Mouse (Mus musculus) heart, embryonic 15.5 days (tissue): ENCODE results near the gene Disp2. TPM values are rescaled to one million over a fixed set of nuclear protein-coding genes. Genes with fewer than 3 reads are reported as not detected.

Experiments
- ATAC-seq: fragments of 200-750 bp; cut with Nextera tagmentation; replicated peaks from 2 replicates; pipeline ENCODE4 v1.8.0; 2017; ENCODE audit warnings: low read depth, moderate TSS enrichment; ENCODE audit not compliant: insufficient number of reproducible peaks, insufficient read depth, low FRiP score
- H3K27ac ChIP-seq: fragments of 300-500 bp; sonication (generic); 2 replicates; pipeline ENCODE4 v1.5.1; 2015; ENCODE audit warnings: mild to moderate bottlenecking, inconsistent platforms
- H3K27me3 ChIP-seq: fragments of 300-500 bp; sonication (generic); 2 replicates; pipeline ENCODE4 v1.6.1; 2015; ENCODE audit warnings: inconsistent platforms
- H3K36me3 ChIP-seq: fragments of 300-500 bp; sonication (generic); 2 replicates; pipeline ENCODE4 v1.6.1; 2015; ENCODE audit warnings: mild to moderate bottlenecking, inconsistent platforms
- H3K4me1 ChIP-seq: fragments of 300-500 bp; sonication (generic); replicated peaks from 2 replicates; pipeline ENCODE4 v1.6.1; 2015; ENCODE audit warnings: inconsistent platforms
- H3K4me2 ChIP-seq: fragments of 300-500 bp; sonication (generic); 2 replicates; pipeline ENCODE4 v1.6.1; 2015; ENCODE audit warnings: inconsistent platforms, mild to moderate bottlenecking, moderate library complexity
- H3K4me3 ChIP-seq: fragments of 300-500 bp; sonication (generic); 2 replicates; pipeline ENCODE4 v1.5.1; 2015; ENCODE audit warnings: mild to moderate bottlenecking, inconsistent platforms
- H3K9ac ChIP-seq: fragments of 300-500 bp; sonication (generic); 2 replicates; pipeline ENCODE4 v1.6.1; 2015; ENCODE audit warnings: mild to moderate bottlenecking, inconsistent platforms
- H3K9me3 ChIP-seq: fragments of 300-500 bp; sonication (generic); replicated peaks from 2 replicates; pipeline ENCODE4 v1.6.1; 2016; ENCODE audit warnings: inconsistent platforms
- WGBS: fragments of 180-500 bp; shearing (Covaris S2); methylation state at CpG from one replicate; pipeline ENCODE4 v1.1.7; 2015; ENCODE audit warnings: mixed read lengths; 5-methylcytosine and 5-hydroxymethylcytosine counted together
- polyA plus RNA-seq: library from polyadenylated mRNA; unstranded; fragments of >200 nt; fragmentation: Nextera tagmentation; extraction: Ambion mirVana; gene quantifications from 2 replicates; pipeline ENCODE4 v1.2.1, GENCODE M21; 2015

Gene Disp2
- polyA plus RNA-seq, 1 experiment from 2014 or later = 0.20 TPM

GRCm38 (mm10) chr2:118790221-118790550 is 10.7 kb downstream of the Disp2 start:
- Histone ChIP-seq H3K27me3 (peaks cover 29% of the 10 kb centered on the region), H3K36me3 (no peaks in the 10 kb centered on the region), H3K4me3 (peak overlapping the region; percentile 29), H3K4me1 (peaks cover 10% of the 10 kb centered on the region), H3K4me2 (peak overlapping the region; percentile 62), H3K9ac (no peak overlapping the region), H3K27ac (no peak overlapping the region), H3K9me3 (no peaks in the 10 kb centered on the region)
- no peak for ATAC-seq
- WGBS = 65% methylated on average over 12 of the region's 12 CpGs

- Histone ChIP-seq H3K9me3 (no peaks in the 10 kb centered on the region), H3K4me1 (peaks cover 10% of the 10 kb centered on the region), H3K9ac (no peak overlapping the region), H3K27me3 (peaks cover 29% of the 10 kb centered on the region), H3K27ac (no peak overlapping the region), H3K36me3 (no peaks in the 10 kb centered on the region), H3K4me3 (peak overlapping the region; percentile 29), H3K4me2 (peak overlapping the region; percentile 62)
- no peak; the same call in 1 of the 2 replicates for ATAC-seq
- 20% methylated on average over 44 of the region's 44 CpGs for WGBS
Observed at GRCm38 (mm10) chr2:118790551-118791525, 11.3 kb downstream of the Disp2 start.

GRCm38 (mm10) chr2:118791591-118792258 is 12.2 kb downstream of the Disp2 start:
- 90% methylated on average over 26 of the region's 26 CpGs for WGBS
- Histone ChIP-seq H3K27me3 (peaks cover 24% of the 10 kb centered on the region), H3K9ac (no peak overlapping the region), H3K27ac (no peak overlapping the region), H3K9me3 (no peaks in the 10 kb centered on the region), H3K36me3 (no peaks in the 10 kb centered on the region), H3K4me3 (no peak overlapping the region), H3K4me1 (peaks cover 10% of the 10 kb centered on the region), H3K4me2 (no peak overlapping the region)
- ATAC-seq = no peak

- Histone ChIP-seq H3K27me3 (peaks cover 22% of the 10 kb centered on the region), H3K4me1 (peaks cover 10% of the 10 kb centered on the region), H3K27ac (no peak overlapping the region), H3K36me3 (no peaks in the 10 kb centered on the region), H3K9me3 (no peaks in the 10 kb centered on the region), H3K4me2 (no peak overlapping the region), H3K9ac (no peak overlapping the region), H3K4me3 (no peak overlapping the region)
- WGBS = 69% methylated on average over 4 of the region's 4 CpGs
- ATAC-seq = no peak
Observed at GRCm38 (mm10) chr2:118792259-118792613, 12.7 kb downstream of the Disp2 start.

GRCm38 (mm10) chr2:118793636-118794035 is 14.1 kb downstream of the Disp2 start:
- ATAC-seq = no peak
- no peak overlapping the region for H3K4me3 ChIP-seq
- peaks cover 10% of the 10 kb centered on the region for H3K4me1 ChIP-seq
- 76% methylated on average over 4 of the region's 4 CpGs for WGBS
- no peaks in the 10 kb centered on the region for H3K9me3 ChIP-seq
- H3K36me3 ChIP-seq = no peaks in the 10 kb centered on the region
- no peak overlapping the region for H3K9ac ChIP-seq
- H3K27ac ChIP-seq = no peak overlapping the region
- no peak overlapping the region for H3K4me2 ChIP-seq
- H3K27me3 ChIP-seq = peaks cover 17% of the 10 kb centered on the region

GRCm38 (mm10) chr2:118802542-118803118 is 23.1 kb downstream of the Disp2 start:
- WGBS = 61% methylated on average over 4 of the region's 4 CpGs
- no peak overlapping the region for H3K4me3 ChIP-seq
- no peaks in the 10 kb centered on the region for H3K27me3 ChIP-seq
- no peak overlapping the region for H3K27ac ChIP-seq
- H3K9me3 ChIP-seq = no peaks in the 10 kb centered on the region
- H3K9ac ChIP-seq = no peak overlapping the region
- H3K36me3 ChIP-seq = no peaks in the 10 kb centered on the region
- ATAC-seq = no peak
- H3K4me2 ChIP-seq = no peak overlapping the region
- no peaks in the 10 kb centered on the region for H3K4me1 ChIP-seq

GRCm38 (mm10) chr2:118804474-118804873 is 25.0 kb downstream of the Disp2 start:
- H3K4me2 ChIP-seq = no peak overlapping the region
- no peak for ATAC-seq
- no peaks in the 10 kb centered on the region for H3K36me3 ChIP-seq
- H3K9ac ChIP-seq = no peak overlapping the region
- 64% methylated on average over 2 of the region's 2 CpGs for WGBS
- no peaks in the 10 kb centered on the region for H3K4me1 ChIP-seq
- H3K9me3 ChIP-seq = no peaks in the 10 kb centered on the region
- H3K27ac ChIP-seq = no peak overlapping the region
- no peak overlapping the region for H3K4me3 ChIP-seq
- no peaks in the 10 kb centered on the region for H3K27me3 ChIP-seq

- Histone ChIP-seq H3K27me3 (no peaks in the 10 kb centered on the region), H3K36me3 (no peaks in the 10 kb centered on the region), H3K4me1 (no peaks in the 10 kb centered on the region), H3K4me2 (no peak overlapping the region), H3K9ac (no peak overlapping the region), H3K27ac (no peak overlapping the region), H3K4me3 (no peak overlapping the region), H3K9me3 (no peaks in the 10 kb centered on the region)
- ATAC-seq = no peak
- WGBS = 19% methylated on average over 3 of the region's 3 CpGs
Observed at GRCm38 (mm10) chr2:118805137-118805536, 25.6 kb downstream of the Disp2 start.

GRCm38 (mm10) chr2:118805756-118806155 is 26.2 kb downstream of the Disp2 start:
- 0 out of 2 replicates have a peak, but pooled peaks cover 2% of the 10 kb centered on the region for H3K27me3 ChIP-seq
- no peak overlapping the region for H3K4me2 ChIP-seq
- H3K4me3 ChIP-seq = no peak overlapping the region
- no peak for ATAC-seq
- 21% methylated on average over 3 of the region's 3 CpGs for WGBS
- H3K36me3 ChIP-seq = no peaks in the 10 kb centered on the region
- H3K9me3 ChIP-seq = no peaks in the 10 kb centered on the region
- no peak overlapping the region for H3K9ac ChIP-seq
- H3K4me1 ChIP-seq = no peaks in the 10 kb centered on the region
- no peak overlapping the region for H3K27ac ChIP-seq

GRCm38 (mm10) chr2:118806860-118807259 is 27.3 kb downstream of the Disp2 start:
- Histone ChIP-seq H3K9me3 (no peaks in the 10 kb centered on the region), H3K4me2 (no peak overlapping the region), H3K9ac (no peak overlapping the region), H3K4me3 (no peak overlapping the region), H3K36me3 (no peaks in the 10 kb centered on the region), H3K27ac (no peak overlapping the region), H3K4me1 (no peaks in the 10 kb centered on the region), H3K27me3 (0 out of 2 replicates have a peak, but pooled peaks cover 2% of the 10 kb centered on the region)
- no peak for ATAC-seq
- WGBS = 55% methylated on average over 4 of the region's 4 CpGs

GRCm38 (mm10) chr2:118810861-118811260 is 31.3 kb downstream of the Disp2 start:
- Histone ChIP-seq H3K4me3 (no peak overlapping the region), H3K27ac (no peak overlapping the region), H3K4me1 (peaks cover 19% of the 10 kb centered on the region), H3K36me3 (0 out of 2 replicates have a peak, but pooled peaks cover 2% of the 10 kb centered on the region), H3K27me3 (0 out of 2 replicates have a peak, but pooled peaks cover 2% of the 10 kb centered on the region), H3K9ac (no peak overlapping the region), H3K4me2 (no peak overlapping the region), H3K9me3 (no peaks in the 10 kb centered on the region)
- no peak for ATAC-seq
- WGBS = 20% methylated on average over 2 of the region's 2 CpGs
